Mouse (Mus musculus): ENCODE measurements at regions not wholly inside any gene's neighbourhood (a gene's known extent, or its start where the extent isn't known, plus 50 kb on each side); places are given as distances from the start of the nearest gene placed in this dataset.
"Not testable (repeated sequence)": the region's sequence is repeated elsewhere in the genome, so short reads cannot be mapped to it uniquely, and the experiment has no call there.

GRCm38 (mm10) chr14:45805950-45806349 is 148.0 kb upstream of the Ddhd1 start:
- no peak overlapping the region for H3K27ac ChIP-seq (ENCODE audit: insufficient read depth, low read length)
- no peak for DNase-seq (ENCODE audit: low read depth in 1 of 2, low spot score in 2 of 2)
- TF ChIP-seq POLR2A (IDR thresholded peaks at IDR 0.05; ENCODE audit: low read depth, low read length) (no peak), CTCF (IDR thresholded peaks at IDR 0.05; ENCODE audit: extremely low read depth, insufficient read depth, insufficient read length, insufficient replicate concordance) (no peak)
- H3K27me3 ChIP-seq (ENCODE audit: control insufficient read depth, insufficient read depth, low read length): no peaks in the 10 kb centered on the region
- 92% methylated on average over 3 of the region's 3 CpGs for WGBS
- no peaks in the 10 kb centered on the region for H3K4me1 ChIP-seq (ENCODE audit: control insufficient read depth, insufficient read depth, insufficient read length)
- H3K4me3 ChIP-seq (ENCODE audit: extremely low read depth, insufficient read depth, insufficient read length): no peak overlapping the region
- H3K36me3 ChIP-seq (ENCODE audit: control insufficient read depth, insufficient read depth, low read length): no peaks in the 10 kb centered on the region

- WGBS: 88% methylated on average over 7 of the region's 7 CpGs
- no peaks in the 10 kb centered on the region for H3K27me3 ChIP-seq (ENCODE audit: control insufficient read depth, insufficient read depth, low read length)
- no peaks in the 10 kb centered on the region for H3K4me1 ChIP-seq (ENCODE audit: control insufficient read depth, insufficient read depth, insufficient read length)
- no peak overlapping the region for H3K27ac ChIP-seq (ENCODE audit: insufficient read depth, low read length)
- DNase-seq (ENCODE audit: low read depth in 1 of 2, low spot score in 2 of 2): no peak
- no peak overlapping the region for H3K4me3 ChIP-seq (ENCODE audit: extremely low read depth, insufficient read depth, insufficient read length)
- TF ChIP-seq POLR2A (IDR thresholded peaks at IDR 0.05; ENCODE audit: low read depth, low read length) (no peak), CTCF (IDR thresholded peaks at IDR 0.05; ENCODE audit: extremely low read depth, insufficient read depth, insufficient read length, insufficient replicate concordance) (no peak)
- H3K36me3 ChIP-seq (ENCODE audit: control insufficient read depth, insufficient read depth, low read length): no peaks in the 10 kb centered on the region
Observed at GRCm38 (mm10) chr14:45806726-45807280, 148.9 kb upstream of the Ddhd1 start.

- Histone ChIP-seq H3K4me1 (ENCODE audit: control insufficient read depth, insufficient read depth, insufficient read length) (no peaks in the 10 kb centered on the region), H3K4me3 (ENCODE audit: extremely low read depth, insufficient read depth, insufficient read length) (no peak overlapping the region), H3K27me3 (ENCODE audit: control insufficient read depth, insufficient read depth, low read length) (no peaks in the 10 kb centered on the region), H3K27ac (ENCODE audit: insufficient read depth, low read length) (no peak overlapping the region), H3K36me3 (ENCODE audit: control insufficient read depth, insufficient read depth, low read length) (no peaks in the 10 kb centered on the region)
- TF ChIP-seq CTCF (IDR thresholded peaks at IDR 0.05; ENCODE audit: extremely low read depth, insufficient read depth, insufficient read length, insufficient replicate concordance): no peak
- no peak for TF ChIP-seq POLR2A (IDR thresholded peaks at IDR 0.05; ENCODE audit: low read depth, low read length)
- no peak for DNase-seq (ENCODE audit: low read depth in 1 of 2, low spot score in 2 of 2)
- WGBS: 94% methylated on average over 7 of the region's 7 CpGs
Observed at GRCm38 (mm10) chr14:45807767-45808166, 149.8 kb upstream of the Ddhd1 start.

- Histone ChIP-seq H3K27ac (ENCODE audit: insufficient read depth, low read length) (no peak overlapping the region), H3K4me1 (ENCODE audit: control insufficient read depth, insufficient read depth, insufficient read length) (no peaks in the 10 kb centered on the region), H3K4me3 (ENCODE audit: extremely low read depth, insufficient read depth, insufficient read length) (no peak overlapping the region), H3K27me3 (ENCODE audit: control insufficient read depth, insufficient read depth, low read length) (no peaks in the 10 kb centered on the region), H3K36me3 (ENCODE audit: control insufficient read depth, insufficient read depth, low read length) (no peaks in the 10 kb centered on the region)
- DNase-seq (ENCODE audit: low read depth in 1 of 2, low spot score in 2 of 2): no peak
- 93% methylated on average over 7 of the region's 7 CpGs for WGBS
- TF ChIP-seq POLR2A (IDR thresholded peaks at IDR 0.05; ENCODE audit: low read depth, low read length): no peak
- TF ChIP-seq CTCF (IDR thresholded peaks at IDR 0.05; ENCODE audit: extremely low read depth, insufficient read depth, insufficient read length, insufficient replicate concordance): no peak
Observed at GRCm38 (mm10) chr14:45809491-45809890, 151.5 kb upstream of the Ddhd1 start.

- H3K27me3 ChIP-seq (ENCODE audit: control insufficient read depth, insufficient read depth, low read length): no peaks in the 10 kb centered on the region
- no peak overlapping the region for H3K27ac ChIP-seq (ENCODE audit: insufficient read depth, low read length)
- 76% methylated on average over 4 of the region's 4 CpGs for WGBS
- no peak overlapping the region for H3K4me3 ChIP-seq (ENCODE audit: extremely low read depth, insufficient read depth, insufficient read length)
- no peak for DNase-seq (ENCODE audit: low read depth in 1 of 2, low spot score in 2 of 2)
- no peaks in the 10 kb centered on the region for H3K4me1 ChIP-seq (ENCODE audit: control insufficient read depth, insufficient read depth, insufficient read length)
- H3K36me3 ChIP-seq (ENCODE audit: control insufficient read depth, insufficient read depth, low read length): no peaks in the 10 kb centered on the region
- TF ChIP-seq POLR2A (IDR thresholded peaks at IDR 0.05; ENCODE audit: low read depth, low read length) (no peak), CTCF (IDR thresholded peaks at IDR 0.05; ENCODE audit: extremely low read depth, insufficient read depth, insufficient read length, insufficient replicate concordance) (no peak)
Observed at GRCm38 (mm10) chr14:45810101-45810500, 152.2 kb upstream of the Ddhd1 start.

- TF ChIP-seq CTCF (IDR thresholded peaks at IDR 0.05; ENCODE audit: extremely low read depth, insufficient read depth, insufficient read length, insufficient replicate concordance) (no peak), POLR2A (IDR thresholded peaks at IDR 0.05; ENCODE audit: low read depth, low read length) (no peak)
- Histone ChIP-seq H3K36me3 (ENCODE audit: control insufficient read depth, insufficient read depth, low read length) (no peaks in the 10 kb centered on the region), H3K27me3 (ENCODE audit: control insufficient read depth, insufficient read depth, low read length) (no peaks in the 10 kb centered on the region), H3K4me3 (ENCODE audit: extremely low read depth, insufficient read depth, insufficient read length) (no peak overlapping the region), H3K27ac (ENCODE audit: insufficient read depth, low read length) (no peak overlapping the region), H3K4me1 (ENCODE audit: control insufficient read depth, insufficient read depth, insufficient read length) (no peaks in the 10 kb centered on the region)
- DNase-seq (ENCODE audit: low read depth in 1 of 2, low spot score in 2 of 2): no peak
- 79% methylated on average over 3 of the region's 3 CpGs for WGBS
Observed at GRCm38 (mm10) chr14:45810630-45811029, 152.7 kb upstream of the Ddhd1 start.

- 90% methylated on average over 2 of the region's 2 CpGs for WGBS
Observed at GRCm38 (mm10) chr14:45815598-45815997, 157.7 kb upstream of the Ddhd1 start.

GRCm38 (mm10) chr14:45816611-45817010 is 158.7 kb upstream of the Ddhd1 start:
- not testable (repeated sequence) for H3K36me3 ChIP-seq (ENCODE audit: control insufficient read depth, insufficient read depth, low read length); H3K27me3 ChIP-seq (ENCODE audit: control insufficient read depth, insufficient read depth, low read length); H3K4me1 ChIP-seq (ENCODE audit: control insufficient read depth, insufficient read depth, insufficient read length); H3K4me3 ChIP-seq (ENCODE audit: extremely low read depth, insufficient read depth, insufficient read length); DNase-seq (ENCODE audit: low read depth in 1 of 2, low spot score in 2 of 2); H3K27ac ChIP-seq (ENCODE audit: insufficient read depth, low read length)
- WGBS: 92% methylated on average over 17 of the region's 17 CpGs

More at GRCm38 (mm10) chr14:45815598-45815997, 157.7 kb upstream of the Ddhd1 start:
- no peaks in the 10 kb centered on the region for H3K4me1 ChIP-seq (ENCODE audit: control insufficient read depth, insufficient read depth, insufficient read length)
- no peaks in the 10 kb centered on the region for H3K27me3 ChIP-seq (ENCODE audit: control insufficient read depth, insufficient read depth, low read length)
- H3K27ac ChIP-seq (ENCODE audit: insufficient read depth, low read length): no peak overlapping the region
- DNase-seq (ENCODE audit: low read depth in 1 of 2, low spot score in 2 of 2): no peak
- TF ChIP-seq POLR2A (IDR thresholded peaks at IDR 0.05; ENCODE audit: low read depth, low read length) (no peak), CTCF (IDR thresholded peaks at IDR 0.05; ENCODE audit: extremely low read depth, insufficient read depth, insufficient read length, insufficient replicate concordance) (no peak)
- H3K36me3 ChIP-seq (ENCODE audit: control insufficient read depth, insufficient read depth, low read length): no peaks in the 10 kb centered on the region
- H3K4me3 ChIP-seq (ENCODE audit: extremely low read depth, insufficient read depth, insufficient read length): no peak overlapping the region
